Mouse (Mus musculus): Measurements from ENCODE around the gene Fbxl17.

The Fbxl17 gene

GRCm38 (mm10) chr17:63159196-63159595 lies 340.6 kb downstream of the Fbxl17 start:
- DNase-seq, result no peak

- no peak for DNase-seq
Measured at GRCm38 (mm10) chr17:63158436-63158835, 341.4 kb downstream of the Fbxl17 start.

- no peak for DNase-seq
Measured at GRCm38 (mm10) chr17:63157906-63158305, 341.9 kb downstream of the Fbxl17 start.

- no peak for DNase-seq
Measured at GRCm38 (mm10) chr17:63157019-63157418, 342.8 kb downstream of the Fbxl17 start.

- no peak for DNase-seq
Measured at GRCm38 (mm10) chr17:63146514-63146913, 353.3 kb downstream of the Fbxl17 start.

- peak; percentile 35 for DNase-seq
Measured at GRCm38 (mm10) chr17:63145751-63146491, 353.9 kb downstream of the Fbxl17 start.

GRCm38 (mm10) chr17:63145311-63145741 lies 354.5 kb downstream of the Fbxl17 start:
- DNase-seq, result no peak

GRCm38 (mm10) chr17:63143825-63144224 lies 356.0 kb downstream of the Fbxl17 start:
- no peak for DNase-seq

GRCm38 (mm10) chr17:63134805-63135204 lies 365.0 kb downstream of the Fbxl17 start:
- DNase-seq, result no peak

- no peak for DNase-seq
Measured at GRCm38 (mm10) chr17:63122427-63122826, 377.4 kb downstream of the Fbxl17 start.

- no peak for DNase-seq
Measured at GRCm38 (mm10) chr17:63119701-63120100, 380.1 kb downstream of the Fbxl17 start.

GRCm38 (mm10) chr17:63119077-63119476 lies 380.7 kb downstream of the Fbxl17 start:
- no peak for DNase-seq

- DNase-seq, result no peak
Measured at GRCm38 (mm10) chr17:63117130-63117529, 382.7 kb downstream of the Fbxl17 start.

- no peak for DNase-seq
Measured at GRCm38 (mm10) chr17:63114399-63115085, 385.3 kb downstream of the Fbxl17 start.

- DNase-seq, result no peak
Measured at GRCm38 (mm10) chr17:63112826-63113225, 387.0 kb downstream of the Fbxl17 start.

GRCm38 (mm10) chr17:63110994-63111393 lies 388.8 kb downstream of the Fbxl17 start:
- DNase-seq, result no peak

GRCm38 (mm10) chr17:63110211-63110755 lies 389.5 kb downstream of the Fbxl17 start:
- DNase-seq, result no peak

- no peak for DNase-seq
Measured at GRCm38 (mm10) chr17:63108035-63108434, 391.8 kb downstream of the Fbxl17 start.

- DNase-seq, result no peak
Measured at GRCm38 (mm10) chr17:63107515-63107914, 392.3 kb downstream of the Fbxl17 start.

- no peak for DNase-seq
Measured at GRCm38 (mm10) chr17:63095553-63095952, 404.3 kb downstream of the Fbxl17 start.

- DNase-seq, result no peak
Measured at GRCm38 (mm10) chr17:63095017-63095416, 404.8 kb downstream of the Fbxl17 start.

GRCm38 (mm10) chr17:63093184-63093583 lies 406.6 kb downstream of the Fbxl17 start:
- no peak for DNase-seq

GRCm38 (mm10) chr17:63092774-63093173 lies 407.0 kb downstream of the Fbxl17 start:
- no peak for DNase-seq

- DNase-seq, result no peak
Measured at GRCm38 (mm10) chr17:63090112-63090511, 409.7 kb downstream of the Fbxl17 start.

All from kidney, adult 9 months (tissue).